Mouse (Mus musculus) G1E (cell line): ENCODE results near the gene Map4k3. TPM values are rescaled to one million over a fixed set of nuclear protein-coding genes. Genes with fewer than 3 reads are reported as not detected.

ENCODE experiments used
- ATAC-seq: 2 replicates; pipeline ENCODE4 v1.8.0; 2016; ENCODE audit warnings: mild to moderate bottlenecking; ENCODE audit not compliant: insufficient number of reproducible peaks, poor library complexity, low FRiP score, severe bottlenecking; ENCODE audit errors: extremely low read depth
- DNase-seq: peaks from one replicate; pipeline ENCODE4 v3.0.0; 2012; ENCODE audit warnings: low spot score
- H3K27me3 ChIP-seq: 2 replicates; pipeline ENCODE4 v1.6.1; 2012; ENCODE audit warnings: mild to moderate bottlenecking, low read length, inconsistent platforms; ENCODE audit not compliant: insufficient read depth
- H3K36me3 ChIP-seq: replicated peaks from 2 replicates; pipeline ENCODE3; 2012; ENCODE audit warnings: mild to moderate bottlenecking, inconsistent platforms
- H3K4me1 ChIP-seq: 2 replicates; pipeline ENCODE4 v1.6.1; 2012; ENCODE audit warnings: low read depth, low read length, inconsistent platforms, mixed read lengths; ENCODE audit not compliant: insufficient read depth
- H3K4me3 ChIP-seq: 2 replicates; pipeline ENCODE4 v1.5.1; 2012; ENCODE audit warnings: low read depth, mild to moderate bottlenecking, inconsistent platforms, low read length, moderate library complexity, mixed read lengths
- H3K9me3 ChIP-seq: replicated peaks from 2 replicates; pipeline ENCODE4 v1.6.1; 2012; ENCODE audit warnings: inconsistent platforms
- CTCF ChIP-seq: IDR thresholded peaks from 2 replicates; pipeline ENCODE4 v1.5.1; 2012; ENCODE audit warnings: low read depth, low read length, inconsistent platforms, mixed read lengths
- GATA1 ChIP-seq: IDR thresholded peaks from 2 replicates; pipeline ENCODE4 v1.6.1; 2012; ENCODE audit warnings: borderline replicate concordance, low read length, inconsistent platforms, mixed read lengths
- GATA2 ChIP-seq: IDR thresholded peaks from 2 replicates; pipeline ENCODE4 v1.6.1; 2012; ENCODE audit warnings: low read depth, low read length, inconsistent platforms, borderline replicate concordance
- POLR2AphosphoS5 ChIP-seq: IDR thresholded peaks from 2 replicates; pipeline ENCODE4 v1.6.1; 2012; ENCODE audit warnings: low read depth, low read length, inconsistent platforms; ENCODE audit not compliant: insufficient replicate concordance
- TAL1 ChIP-seq: conservative IDR thresholded peaks from 2 replicates; pipeline ENCODE4 v1.6.1; 2012; ENCODE audit warnings: low read depth, low read length, inconsistent platforms, mixed read lengths
- polyA plus RNA-seq: library from polyadenylated mRNA; stranded (reverse); fragments of >175 nt; gene quantifications from 2 replicates; pipeline ENCODE4 v1.2.3, GENCODE M21; 2012
- total RNA-seq, 2 experiments: library from RNA; stranded (forward) in 1 of 2; stranded (reverse) in 1 of 2; fragments of 200-1000 nt in 1 of 2; fragments of >200 nt in 1 of 2; fragmentation: Nextera tagmentation in 1 of 2; gene quantifications; 2 replicates each; pipeline ENCODE4 v1.2.3; 2014 to 2017

Gene Map4k3
- total and polyA plus RNA-seq, 3 experiments, result 0.22 to 0.30 TPM; not detected in 1

- ATAC-seq (no peak), DNase-seq (no peak)
- Histone ChIP-seq H3K27me3 (no peaks in the 10 kb centered on the region), H3K36me3 (no peaks in the 10 kb centered on the region), H3K4me1 (no peaks in the 10 kb centered on the region), H3K4me3 (no peak overlapping the region), H3K9me3 (peaks cover 49% of the 10 kb centered on the region)
- TF ChIP-seq POLR2AphosphoS5 (no peak), GATA1 (no peak)
Measured at GRCm38 (mm10) chr17:80729825-80730224, 1.5 kb upstream of the Map4k3 start.

DNA sequence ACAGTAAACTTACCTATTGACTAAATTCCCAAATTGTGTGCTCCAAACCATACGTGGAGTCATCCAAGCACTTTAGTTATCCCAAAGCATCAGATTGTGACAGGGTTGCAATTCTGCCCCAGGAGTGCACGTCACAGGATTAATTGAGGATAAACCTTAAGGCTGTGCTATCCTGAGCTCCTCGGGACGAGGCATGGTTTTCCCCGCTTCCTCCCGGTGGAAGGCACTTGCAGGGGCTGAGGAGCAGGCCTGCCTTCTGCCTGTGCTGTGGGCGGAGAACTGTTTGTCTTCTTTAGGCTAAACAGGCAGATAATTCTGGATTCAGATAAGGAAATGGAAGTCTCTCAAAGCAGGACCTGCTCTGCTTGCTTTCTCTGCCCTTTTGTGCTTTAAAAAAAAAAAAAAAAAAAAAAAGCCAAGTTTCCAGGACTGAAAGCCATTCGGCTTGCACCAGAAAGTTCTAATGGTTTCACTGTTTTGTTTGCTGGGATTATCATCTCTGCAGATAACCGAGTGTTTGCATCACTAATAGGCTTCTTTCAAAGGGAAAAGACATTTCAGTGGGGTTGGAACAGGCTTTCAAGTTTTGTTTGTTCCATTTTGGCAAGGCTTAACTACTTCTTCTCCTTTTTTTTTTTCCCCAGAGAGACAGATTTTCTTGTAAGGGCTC, 930 bp upstream of the Map4k3 start:
- ATAC-seq (no peak), DNase-seq (no peak)
- peaks cover 51% of the 10 kb centered on the region for H3K9me3 ChIP-seq
- no peaks in the 10 kb centered on the region for H3K4me1 ChIP-seq
- no peaks in the 10 kb centered on the region for H3K36me3 ChIP-seq
- H3K4me3 ChIP-seq, result no peak overlapping the region
- no peaks in the 10 kb centered on the region for H3K27me3 ChIP-seq
- no peak for TF ChIP-seq GATA1
- TF ChIP-seq TAL1, result no peak
- no peak for TF ChIP-seq GATA2
- no peak for TF ChIP-seq POLR2AphosphoS5
- no peak for TF ChIP-seq CTCF

- Histone ChIP-seq H3K36me3 (no peaks in the 10 kb centered on the region), H3K4me1 (no peaks in the 10 kb centered on the region), H3K9me3 (peaks cover 43% of the 10 kb centered on the region), H3K27me3 (no peaks in the 10 kb centered on the region), H3K4me3 (no peak overlapping the region; the same call in 1 of the 2 replicates)
- TF ChIP-seq CTCF, result no peak
- no peak for TF ChIP-seq GATA2
- no peak for TF ChIP-seq TAL1
- no peak for TF ChIP-seq POLR2AphosphoS5
- no peak for TF ChIP-seq GATA1
- DNase-seq, result no peak
- ATAC-seq, result no peak
Measured at GRCm38 (mm10) chr17:80727341-80727951, 839 bp downstream of the Map4k3 start.

- no peaks in the 10 kb centered on the region for H3K36me3 ChIP-seq
- no peaks in the 10 kb centered on the region for H3K27me3 ChIP-seq
- no peaks in the 10 kb centered on the region for H3K4me1 ChIP-seq
- no peak for ATAC-seq
- no peak for DNase-seq
- no peak overlapping the region for H3K4me3 ChIP-seq
- H3K9me3 ChIP-seq, result peaks cover 43% of the 10 kb centered on the region
- no peak for TF ChIP-seq GATA1
- no peak for TF ChIP-seq POLR2AphosphoS5
- TF ChIP-seq CTCF, result no peak
- TF ChIP-seq GATA2, result no peak
- TF ChIP-seq TAL1, result no peak
Measured at GRCm38 (mm10) chr17:80726821-80727220, 1.5 kb downstream of the Map4k3 start.

DNA sequence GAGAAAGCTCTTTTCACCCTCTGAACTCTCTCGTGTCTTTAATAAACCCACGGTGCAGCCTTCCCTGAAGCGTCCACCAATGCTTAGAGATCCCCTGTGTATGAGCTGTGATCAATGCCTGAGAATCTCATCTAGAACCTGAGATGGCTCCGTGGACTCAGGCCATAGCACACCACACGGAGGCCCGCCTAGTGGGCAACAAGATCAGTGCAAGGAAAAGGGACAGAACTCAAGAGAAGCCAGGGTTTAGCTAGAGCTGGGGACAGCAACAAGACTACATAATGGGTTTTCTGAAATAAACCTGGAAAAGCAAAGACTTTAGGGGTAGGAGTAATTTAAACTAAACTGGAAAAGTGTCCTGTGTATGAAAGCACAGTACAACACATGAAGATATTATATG, 5.2 kb downstream of the Map4k3 start:
- H3K4me1 ChIP-seq, result no peaks in the 10 kb centered on the region
- no peaks in the 10 kb centered on the region for H3K36me3 ChIP-seq
- H3K4me3 ChIP-seq, result no peak overlapping the region
- DNase-seq (no peak), ATAC-seq (no peak)
- peaks cover 44% of the 10 kb centered on the region for H3K9me3 ChIP-seq
- no peaks in the 10 kb centered on the region for H3K27me3 ChIP-seq
- no peak for TF ChIP-seq CTCF
- no peak for TF ChIP-seq GATA1
- TF ChIP-seq GATA2, result no peak
- no peak for TF ChIP-seq POLR2AphosphoS5
- no peak for TF ChIP-seq TAL1

GRCm38 (mm10) chr17:80721670-80722069, 6.6 kb downstream of the Map4k3 start:
- Histone ChIP-seq H3K4me1 (no peaks in the 10 kb centered on the region), H3K9me3 (peaks cover 38% of the 10 kb centered on the region), H3K27me3 (no peaks in the 10 kb centered on the region), H3K36me3 (no peaks in the 10 kb centered on the region), H3K4me3 (no peak overlapping the region)
- DNase-seq, result no peak
- no peak for ATAC-seq
- TF ChIP-seq TAL1 (no peak), CTCF (no peak), GATA2 (no peak), GATA1 (no peak)

- no peak overlapping the region for H3K4me3 ChIP-seq
- H3K4me1 ChIP-seq, result no peaks in the 10 kb centered on the region
- H3K9me3 ChIP-seq, result peaks cover 27% of the 10 kb centered on the region
- no peaks in the 10 kb centered on the region for H3K27me3 ChIP-seq
- no peak for DNase-seq
- ATAC-seq, result no peak
- no peaks in the 10 kb centered on the region for H3K36me3 ChIP-seq
- TF ChIP-seq GATA1 (no peak), GATA2 (no peak), CTCF (no peak), TAL1 (no peak), POLR2AphosphoS5 (no peak)
Measured at GRCm38 (mm10) chr17:80719309-80719708, 9.0 kb downstream of the Map4k3 start.
